Mouse (Mus musculus): Measurements from ENCODE around the gene Angel2. TPM values are rescaled to one million over a fixed set of nuclear protein-coding genes. Genes with fewer than 3 reads are reported as not detected.
A peak's percentile ranks its signal among the peaks of the same experiment; 100 is the strongest.
"Not testable (repeated sequence)": the region's sequence is repeated elsewhere in the genome, so short reads cannot be mapped to it uniquely, and the experiment has no call there.

Gene Angel2
- total RNA-seq (2015; ENCODE audit: low replicate concordance) (10.5 and 11.5 TPM in 2 replicates), total RNA-seq (2017; ENCODE audit: low replicate concordance) (12.9 and 23.6 TPM in 2 replicates)

DNA sequence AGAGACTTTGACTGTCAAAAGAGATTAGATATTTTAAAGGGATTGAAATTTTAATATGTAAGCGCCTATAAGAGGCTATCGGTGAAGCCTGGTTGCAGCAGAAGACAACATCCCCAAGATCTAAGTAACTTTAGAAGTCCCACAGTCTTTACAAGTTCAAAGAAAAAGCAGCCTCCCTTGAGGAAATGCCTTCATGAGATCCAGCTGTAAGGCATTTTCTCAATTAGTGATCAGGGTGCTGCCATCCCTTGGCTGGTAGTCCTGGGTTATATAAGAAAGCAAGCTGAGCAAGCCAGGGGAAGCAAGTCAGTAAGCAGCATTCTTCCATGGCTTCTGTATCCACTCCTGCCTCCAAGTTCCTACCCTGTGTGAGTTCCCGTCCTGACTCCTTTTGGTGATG lies at the start of gene Angel2:
TSS of gene Angel2 (plus strand) at position 301 of the 400 bp plus-strand sequence.
- not testable (repeated sequence) for ATAC-seq (replicated peaks; ENCODE audit: low FRiP score, poor library complexity, severe bottlenecking)

DNA sequence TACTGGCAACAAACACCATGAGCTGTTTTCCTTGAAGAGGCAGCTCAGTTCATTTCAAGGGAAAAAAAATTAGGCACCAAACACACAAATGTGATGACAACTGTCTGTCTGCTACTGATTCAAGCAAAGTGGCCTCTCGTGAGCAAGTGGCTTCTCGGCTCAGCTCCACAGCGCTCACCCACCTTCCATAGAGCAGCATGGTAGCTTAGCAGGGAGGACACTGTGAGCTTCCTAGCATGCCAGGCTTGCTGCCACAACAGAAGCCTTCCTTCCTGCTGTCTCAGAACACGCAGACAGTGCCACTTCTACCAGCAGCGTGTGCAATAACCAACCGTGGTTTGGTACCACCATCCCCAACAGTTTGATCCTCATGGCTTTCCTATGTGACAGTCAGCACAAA lies 49.2 kb upstream of the Angel2 start:
- ATAC-seq (replicated peaks; ENCODE audit: low FRiP score, poor library complexity, severe bottlenecking) = no peak

DNA sequence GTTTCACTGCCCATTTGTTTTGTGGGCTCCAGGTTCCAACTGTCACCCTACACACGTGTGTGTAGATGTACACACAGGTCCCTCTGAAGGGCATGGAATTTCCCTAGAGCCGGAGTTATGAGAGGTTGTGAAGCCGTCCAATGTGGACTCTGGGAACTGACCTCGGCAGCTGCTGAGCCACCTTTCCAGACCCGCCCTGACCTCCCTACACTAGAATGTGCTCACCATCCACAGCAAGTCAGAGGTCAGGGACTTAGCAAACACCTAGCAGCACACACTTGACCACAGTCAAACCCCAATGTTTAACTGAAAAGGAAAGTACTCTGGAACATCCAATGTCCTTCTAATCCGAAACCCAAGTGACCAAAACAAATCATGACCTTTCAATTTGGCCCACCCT lies 44.3 kb upstream of the Angel2 start:
- ATAC-seq (replicated peaks; ENCODE audit: low FRiP score, poor library complexity, severe bottlenecking) = no peak

DNA sequence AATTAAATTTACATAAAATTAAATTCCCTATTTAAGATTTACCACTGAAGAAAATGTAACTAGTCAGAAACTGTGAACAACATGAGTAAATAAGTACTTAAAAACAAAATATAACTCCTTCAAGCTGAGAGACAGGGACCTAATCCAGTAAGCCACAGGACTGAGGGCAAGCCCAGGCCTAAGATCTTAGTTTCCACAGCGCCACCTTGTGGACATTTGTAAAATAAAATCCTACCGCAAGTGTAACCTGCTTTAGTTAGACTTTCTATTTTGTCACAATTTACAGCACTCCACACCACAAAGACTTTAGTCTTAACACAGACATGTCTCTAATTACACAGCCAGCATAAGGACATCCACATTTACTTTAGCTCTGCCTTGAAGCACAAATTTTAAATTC lies 43.5 kb upstream of the Angel2 start:
- ATAC-seq (replicated peaks; ENCODE audit: low FRiP score, poor library complexity, severe bottlenecking) = peak; percentile 74

DNA sequence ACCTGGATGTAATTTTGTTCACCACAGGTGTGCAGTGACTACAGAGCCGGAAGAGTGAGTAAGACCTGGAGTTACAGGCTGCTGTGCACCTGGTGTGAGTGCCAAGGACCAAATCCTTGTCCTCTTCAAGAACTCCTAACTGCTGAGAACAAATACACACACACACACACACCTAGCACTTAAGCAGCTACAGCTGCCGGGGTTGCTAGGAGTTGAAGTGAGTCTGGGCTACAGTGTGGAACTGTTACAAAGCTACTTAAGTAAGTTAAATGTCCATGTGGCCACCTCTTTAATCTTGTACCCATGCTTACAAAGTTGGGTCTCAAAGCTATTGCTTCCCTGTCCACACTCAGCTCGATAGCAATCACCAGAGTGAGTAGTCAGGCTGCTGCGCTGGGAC lies 38.9 kb upstream of the Angel2 start:
- no peak for ATAC-seq (replicated peaks; ENCODE audit: low FRiP score, poor library complexity, severe bottlenecking)

DNA sequence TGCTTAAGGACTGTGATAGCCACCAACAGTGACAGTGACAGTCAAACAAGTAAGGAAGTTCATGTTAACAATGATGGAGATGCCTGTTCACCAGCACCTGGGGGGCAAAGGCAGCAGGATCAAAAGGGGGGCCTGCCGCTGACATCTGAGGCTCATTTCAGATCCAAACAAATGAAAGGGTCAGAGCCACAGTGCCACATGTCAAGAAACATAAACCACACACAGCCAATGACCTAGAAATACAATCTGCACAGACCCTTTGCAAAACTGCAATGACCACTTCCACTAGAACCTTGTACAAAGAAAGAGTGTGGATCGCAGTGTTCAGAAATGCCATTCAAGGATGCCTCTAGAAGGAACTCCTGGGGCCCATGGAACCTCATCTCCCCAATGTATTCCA lies 36.9 kb upstream of the Angel2 start:
- no peak for ATAC-seq (replicated peaks; ENCODE audit: low FRiP score, poor library complexity, severe bottlenecking)

DNA sequence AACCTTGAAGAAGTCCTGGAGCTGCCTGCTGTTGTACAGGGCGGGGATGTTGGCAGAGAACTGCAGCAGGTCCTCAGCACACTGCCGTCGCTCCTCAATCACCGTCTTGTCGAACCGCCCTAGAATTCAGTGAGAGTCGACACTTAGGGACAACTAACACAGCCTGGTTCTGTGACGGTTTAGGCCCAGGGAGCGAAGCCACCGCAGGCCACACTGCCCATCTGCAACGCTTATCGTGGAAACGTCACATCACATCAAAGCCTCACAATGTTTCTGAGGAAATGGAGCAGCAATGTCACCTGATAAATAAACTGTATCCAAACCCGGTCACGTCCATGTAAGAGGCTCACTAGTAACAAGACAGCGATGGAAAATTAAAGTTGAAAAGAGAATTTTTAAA lies 36.3 kb upstream of the Angel2 start:
- ATAC-seq (replicated peaks; ENCODE audit: low FRiP score, poor library complexity, severe bottlenecking) = no peak

DNA sequence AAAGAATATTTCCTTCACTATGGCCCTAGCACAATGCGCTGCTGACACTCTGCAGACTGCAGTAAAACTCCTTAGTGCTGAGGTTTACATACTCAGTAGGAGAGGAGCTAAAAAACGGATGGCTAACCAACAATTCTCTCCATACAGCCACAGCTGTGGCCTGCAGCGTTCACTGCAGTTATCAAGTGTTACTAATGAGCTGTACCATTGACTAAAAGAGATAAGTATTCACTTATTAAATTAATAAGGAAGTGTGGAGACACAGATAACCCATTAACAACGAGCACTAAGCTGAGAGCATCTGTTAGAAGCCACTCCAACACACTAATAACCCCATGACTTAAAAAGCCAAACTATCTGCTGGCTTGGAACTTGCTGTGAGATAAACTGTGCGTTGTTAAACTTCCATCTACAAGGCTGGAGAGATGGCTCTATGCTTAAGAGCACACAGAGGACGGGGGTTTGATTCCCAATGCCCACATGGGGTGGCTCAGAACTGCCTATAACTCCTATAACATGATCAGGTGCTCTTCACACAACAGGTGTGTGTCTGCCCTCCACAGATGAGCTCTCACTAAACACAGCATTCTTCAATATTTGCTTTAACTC lies 31.2 kb upstream of the Angel2 start:
- 0 out of 2 replicates have a peak, but pooled peaks have one; percentile 37 for ATAC-seq (replicated peaks; ENCODE audit: low FRiP score, poor library complexity, severe bottlenecking)

DNA sequence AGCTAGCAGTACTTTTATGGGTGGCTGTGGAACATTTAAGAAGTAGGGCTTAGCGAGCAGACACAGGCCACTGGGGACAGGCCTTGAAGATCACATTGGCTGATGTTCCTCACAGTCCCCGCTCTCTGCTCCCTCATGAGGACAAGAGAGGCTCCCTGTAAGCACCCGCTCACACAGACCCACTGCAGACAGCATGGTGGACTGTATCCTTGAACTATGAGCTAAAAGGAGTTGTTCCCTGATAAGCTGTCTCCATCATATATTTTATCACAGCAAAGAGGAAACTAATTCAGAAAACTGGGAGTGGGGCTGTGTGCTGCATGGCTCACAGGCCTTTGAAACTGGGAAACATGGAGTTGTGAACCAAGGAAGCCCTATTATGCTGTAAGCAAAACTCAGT lies 26.7 kb upstream of the Angel2 start:
- ATAC-seq (replicated peaks; ENCODE audit: low FRiP score, poor library complexity, severe bottlenecking) = no peak

DNA sequence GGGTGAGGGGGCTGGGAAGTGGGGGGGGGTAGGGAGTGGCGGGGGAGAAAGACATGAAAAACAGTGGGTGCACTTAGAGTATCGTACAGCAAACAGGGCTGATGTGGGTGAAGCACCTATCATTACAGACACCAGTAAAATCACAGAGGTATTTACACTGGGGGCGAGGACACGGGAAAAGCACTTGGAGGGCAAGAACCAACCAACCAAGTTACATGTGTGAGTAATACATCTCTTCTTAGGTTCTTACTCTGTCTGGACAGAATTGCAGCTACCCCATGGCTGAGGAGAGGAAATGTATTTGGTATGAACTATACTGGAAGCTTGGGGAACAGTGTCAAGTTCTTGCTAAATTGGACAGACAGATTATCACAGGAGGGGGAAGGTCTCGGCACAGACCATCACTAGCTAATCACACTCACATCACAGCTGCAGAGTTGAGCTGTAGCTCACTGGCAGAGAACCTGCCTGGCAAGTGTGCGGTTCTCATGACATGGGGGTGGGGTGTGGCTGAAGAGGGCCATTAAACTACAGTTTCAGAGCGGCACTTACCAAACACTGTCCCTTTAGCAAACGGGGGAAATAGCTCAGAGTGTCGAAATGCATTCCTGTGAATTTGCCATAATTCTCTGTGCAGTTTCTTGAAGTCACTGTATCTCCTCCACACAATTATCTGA lies 25.9 kb upstream of the Angel2 start:
- no peak for ATAC-seq (replicated peaks; ENCODE audit: low FRiP score, poor library complexity, severe bottlenecking)

DNA sequence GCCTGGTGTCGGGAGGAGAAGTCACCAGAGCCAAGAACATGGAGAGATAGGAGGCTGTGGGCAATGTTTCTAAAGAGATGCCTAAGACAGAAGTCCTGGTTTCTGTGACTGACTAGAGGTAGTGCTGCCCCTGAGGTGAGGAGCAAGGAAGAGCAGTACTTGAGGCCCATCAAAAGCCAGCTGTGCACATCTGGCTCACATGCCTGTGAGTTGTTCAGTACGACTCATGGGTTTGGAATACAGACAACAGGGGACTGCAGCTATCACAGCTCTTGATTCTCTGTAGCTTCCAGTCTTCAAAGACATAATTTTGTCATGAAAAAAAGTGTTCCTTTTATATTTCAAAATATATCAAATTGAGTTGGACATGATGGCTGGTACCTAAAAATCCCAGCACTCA lies 23.8 kb upstream of the Angel2 start:
- no peak for ATAC-seq (replicated peaks; ENCODE audit: low FRiP score, poor library complexity, severe bottlenecking)

DNA sequence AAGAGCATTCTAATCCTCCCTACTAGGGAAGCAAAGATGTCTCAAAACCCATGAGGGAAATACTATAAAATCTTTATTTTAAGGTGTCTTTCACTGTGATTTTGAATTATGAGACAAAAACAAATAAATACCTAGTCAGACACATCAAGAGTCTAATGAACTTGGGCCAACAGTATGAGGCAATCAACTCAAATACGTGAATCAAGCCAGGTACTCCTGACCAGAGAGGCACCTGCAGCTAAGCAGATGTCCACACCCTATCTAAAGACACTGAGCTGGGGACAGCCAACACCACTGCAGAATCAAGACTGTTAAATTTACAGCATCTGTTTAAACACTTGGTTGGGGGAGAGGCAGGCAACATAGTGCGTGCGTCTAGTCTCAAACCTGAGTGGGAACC lies 20.8 kb upstream of the Angel2 start:
- ATAC-seq (replicated peaks; ENCODE audit: low FRiP score, poor library complexity, severe bottlenecking) = no peak

DNA sequence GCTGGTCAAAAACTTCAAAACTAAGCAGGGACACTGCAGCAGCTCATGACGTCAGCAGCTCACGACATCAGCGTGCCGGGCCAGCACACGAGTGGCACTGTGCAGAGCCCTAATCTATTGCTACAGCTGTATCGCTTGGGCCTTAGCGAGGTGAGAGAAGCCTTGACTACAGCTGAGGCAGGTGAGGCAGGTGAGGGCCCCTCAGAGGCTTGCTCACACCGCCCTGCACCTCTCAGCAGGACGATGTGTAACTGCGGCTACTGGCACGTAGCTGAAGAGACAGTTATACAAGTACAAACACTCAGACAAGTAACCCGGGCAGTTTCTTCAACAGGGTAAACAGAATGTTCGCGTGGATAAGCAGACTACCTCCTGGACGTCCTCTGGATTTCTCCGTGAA lies 20.2 kb upstream of the Angel2 start:
- ATAC-seq (replicated peaks; ENCODE audit: low FRiP score, poor library complexity, severe bottlenecking) = no peak

DNA sequence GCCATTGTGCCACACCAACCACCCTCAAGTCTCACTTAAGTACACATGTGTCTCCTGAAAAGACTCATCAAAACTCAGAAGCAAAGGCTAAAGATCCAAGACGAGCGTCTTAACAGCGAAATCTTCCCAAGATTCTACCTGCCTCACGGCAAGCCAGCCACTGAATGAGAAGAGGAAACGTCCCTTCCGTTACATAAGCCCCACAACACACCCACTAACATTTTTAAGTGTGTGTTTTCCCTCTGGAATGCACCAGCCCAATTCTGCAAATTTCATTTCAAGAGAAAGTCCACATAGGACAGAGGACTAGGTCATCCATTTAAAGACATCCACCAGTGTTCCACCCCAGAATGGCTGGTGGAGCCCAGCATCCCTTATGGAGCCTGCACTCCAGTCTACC lies 14.1 kb upstream of the Angel2 start:
- ATAC-seq (replicated peaks; ENCODE audit: low FRiP score, poor library complexity, severe bottlenecking) = no peak

DNA sequence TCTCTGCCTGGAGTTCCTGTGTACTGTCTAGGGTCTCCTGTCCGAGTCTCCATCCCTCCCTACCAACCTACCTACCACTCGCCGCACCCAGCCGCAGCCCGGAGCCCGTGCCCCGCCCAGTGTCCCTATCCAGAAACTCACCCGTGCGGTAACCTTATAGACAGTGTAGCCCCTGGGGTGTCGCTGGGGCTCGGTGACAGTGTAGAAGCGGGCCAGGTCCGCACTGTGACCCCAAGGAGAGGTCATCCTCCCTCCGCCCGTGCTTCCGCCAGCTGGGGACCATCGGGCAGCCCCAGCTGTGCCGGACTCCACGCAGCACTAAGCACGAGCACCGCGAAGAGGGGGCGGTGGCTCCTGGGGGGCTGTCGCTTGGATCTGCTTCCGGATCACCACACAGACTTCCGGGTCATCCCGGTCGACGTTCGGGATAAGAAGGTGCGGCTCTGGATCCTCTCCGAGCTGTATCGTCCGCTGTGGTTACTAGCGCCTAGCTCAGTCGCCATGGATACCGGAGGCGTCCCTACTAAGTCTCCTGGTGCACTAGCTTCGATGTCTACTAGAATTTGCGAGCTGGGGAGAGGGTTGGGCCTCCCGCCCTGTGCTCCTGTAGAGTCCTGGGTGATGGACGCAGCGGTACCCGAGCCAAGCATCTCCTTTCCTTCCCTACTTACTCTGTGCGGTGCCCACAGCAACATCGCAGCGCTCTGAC lies 13.3 kb upstream of the Angel2 start, which contains the start of gene Rps6kc1:
TSS of gene Rps6kc1 (minus strand) at position 356 of the 709 bp plus-strand sequence.
- ATAC-seq (replicated peaks; ENCODE audit: low FRiP score, poor library complexity, severe bottlenecking) = peak; percentile 89

DNA sequence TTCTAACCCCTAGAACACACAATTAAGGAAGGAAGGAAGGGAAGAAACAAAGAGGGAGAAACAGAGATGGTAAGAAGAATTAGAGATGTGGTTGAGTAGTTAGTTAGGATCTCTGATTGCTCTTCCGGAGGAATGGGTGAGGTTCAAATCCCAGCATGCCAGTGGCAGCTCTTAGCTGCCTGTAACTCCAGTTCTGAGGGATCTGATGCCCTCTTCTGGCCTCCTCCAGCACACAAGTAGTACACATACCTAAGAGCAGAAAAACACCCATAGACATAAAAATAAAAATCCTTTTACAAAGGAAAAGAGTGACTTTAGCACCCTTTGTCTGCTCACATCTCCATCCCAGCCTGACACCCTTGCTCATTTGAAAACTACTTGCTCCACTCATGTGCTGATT lies 12.3 kb upstream of the Angel2 start:
- no peak for ATAC-seq (replicated peaks; ENCODE audit: low FRiP score, poor library complexity, severe bottlenecking)

DNA sequence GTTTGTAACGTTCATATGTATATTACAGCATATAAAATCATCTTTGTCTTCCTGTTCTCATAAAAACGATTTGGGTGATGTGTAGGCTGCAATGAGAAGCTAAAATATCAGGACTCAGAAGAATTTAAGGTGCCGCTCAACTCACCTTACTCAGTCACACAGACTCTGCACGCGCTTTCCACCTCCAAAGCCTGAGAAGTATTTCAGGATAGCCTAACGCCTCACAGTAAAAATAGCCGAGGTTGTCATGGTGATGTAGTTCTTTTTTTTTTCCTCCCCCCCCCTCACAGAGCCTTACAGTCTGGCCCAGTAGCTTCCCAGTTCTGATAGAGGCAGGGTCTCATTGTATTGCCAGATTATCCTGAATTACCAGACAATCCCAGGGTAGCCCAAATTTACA lies 6.0 kb upstream of the Angel2 start:
- no peak for ATAC-seq (replicated peaks; ENCODE audit: low FRiP score, poor library complexity, severe bottlenecking)

DNA sequence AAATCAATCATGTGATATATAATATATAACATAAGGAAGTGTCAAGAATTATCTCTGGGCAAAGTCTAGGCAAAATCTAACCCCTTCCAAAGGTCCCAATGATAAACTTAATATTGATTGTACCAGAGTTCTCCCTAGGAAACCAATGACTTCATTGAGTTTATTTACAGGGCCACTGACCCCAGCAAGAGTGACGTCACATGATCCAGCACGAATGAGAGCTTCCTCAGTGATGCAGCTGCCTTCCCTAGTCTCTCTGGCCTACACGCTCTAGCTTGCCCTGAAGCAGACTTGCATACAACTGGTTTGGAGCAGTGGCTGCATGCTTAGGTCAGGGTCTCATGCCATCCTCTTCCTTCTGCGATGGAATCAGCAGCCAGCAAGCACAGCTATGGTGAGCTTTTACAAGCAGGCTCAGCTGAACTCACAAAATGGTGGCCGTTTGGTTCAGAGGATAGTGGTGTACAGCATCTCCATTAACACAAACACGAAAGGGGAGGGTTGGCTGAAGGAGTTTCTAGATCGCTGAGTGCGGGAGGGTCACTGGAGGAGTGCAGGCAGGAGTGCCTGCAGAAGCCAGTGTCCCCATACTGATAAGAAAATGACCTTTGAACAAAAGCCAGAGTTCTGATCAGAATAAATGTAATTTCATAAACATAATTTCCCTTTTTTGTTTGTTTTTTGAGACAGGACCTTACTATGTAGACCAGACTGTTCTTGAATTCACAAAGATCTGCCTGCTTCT lies 5.0 kb upstream of the Angel2 start:
- no peak for ATAC-seq (replicated peaks; ENCODE audit: low FRiP score, poor library complexity, severe bottlenecking)

DNA sequence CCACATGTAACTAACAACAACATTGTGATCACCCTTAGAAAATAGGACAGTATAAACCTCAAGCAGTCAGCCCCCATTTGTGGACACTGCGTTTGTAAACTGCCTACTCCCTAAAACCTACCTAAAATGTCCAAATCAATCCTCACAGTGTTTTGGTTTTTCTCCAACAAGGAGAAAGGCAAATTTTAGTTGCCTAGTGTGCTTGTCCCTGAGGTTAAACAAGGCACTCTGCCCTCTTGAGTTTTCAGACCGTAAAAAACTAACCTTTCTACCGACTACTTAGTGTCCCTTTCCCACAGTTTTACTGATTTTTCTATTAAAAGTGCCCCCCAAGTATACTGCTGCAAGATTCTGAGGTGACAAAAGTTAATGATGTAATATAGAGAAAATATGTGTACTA lies 2.4 kb downstream of the Angel2 start:
- no peak for ATAC-seq (replicated peaks; ENCODE audit: low FRiP score, poor library complexity, severe bottlenecking)

DNA sequence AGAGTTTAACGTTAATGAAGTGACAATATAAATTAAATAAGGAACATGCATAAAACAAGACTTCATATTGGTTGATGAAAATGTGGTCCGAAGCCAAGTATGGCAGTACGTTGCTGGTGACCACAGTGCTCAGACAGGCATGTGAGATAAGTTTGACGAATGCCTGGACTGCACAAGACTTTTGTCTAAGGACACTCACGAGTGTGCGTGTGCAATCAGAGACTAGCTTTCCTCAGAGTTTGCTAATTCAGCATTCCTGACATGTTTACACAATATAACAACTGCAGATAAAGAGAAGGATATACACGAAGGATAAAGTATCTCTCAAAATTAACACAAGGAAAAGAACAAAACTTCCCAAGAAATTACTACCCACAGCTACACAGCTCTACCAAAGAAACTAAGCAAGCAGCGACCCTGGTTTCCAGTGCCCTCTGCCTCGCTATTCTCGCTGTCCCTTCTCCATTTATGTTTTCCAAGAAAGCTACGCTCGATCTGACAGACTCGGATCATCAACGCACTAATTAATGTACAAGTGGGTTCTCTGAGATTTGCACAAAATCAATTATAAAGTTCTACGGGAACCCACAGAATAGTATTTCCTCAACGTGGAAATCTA lies 2.9 kb downstream of the Angel2 start:
- peak; percentile 47 for ATAC-seq (replicated peaks; ENCODE audit: low FRiP score, poor library complexity, severe bottlenecking)
